Mouse (Mus musculus): ENCODE measurements around the gene Mlh3. TPM values are rescaled to one million over a fixed set of nuclear protein-coding genes. Genes with fewer than 3 reads are reported as not detected.

The Mlh3 gene
- polyA plus RNA-seq, 1 experiment = 1.4 TPM

- H3K79me2 ChIP-seq (ENCODE audit: control insufficient read depth, insufficient read depth) = no peaks in the 10 kb centered on the region
- no peaks in the 10 kb centered on the region for H3K27me3 ChIP-seq (ENCODE audit: control insufficient read depth, insufficient read depth, insufficient read length)
- no peaks in the 10 kb centered on the region for H3K36me3 ChIP-seq (ENCODE audit: control insufficient read depth, insufficient read depth)
- no peak overlapping the region for H3ac ChIP-seq (ENCODE audit: control insufficient read depth, insufficient read length)
- no peak overlapping the region for H3K4me3 ChIP-seq
- TF ChIP-seq POLR2A (IDR thresholded peaks at IDR 0.05; ENCODE audit: insufficient read length, low read depth) (no peak), USF1 (IDR thresholded peaks at IDR 0.05; ENCODE audit: low read depth) (peak; percentile 94)
- H3K4me2 ChIP-seq (ENCODE audit: low read depth) = peak overlapping the region; percentile 19
Observed at GRCm38 (mm10) chr12:85271843-85272206, 1.4 kb upstream of the Mlh3 start.

GRCm38 (mm10) chr12:85271132-85271842, 888 bp upstream of the Mlh3 start:
- Histone ChIP-seq H3K4me2 (ENCODE audit: low read depth) (peak overlapping the region; percentile 19), H3K27me3 (ENCODE audit: control insufficient read depth, insufficient read depth, insufficient read length) (no peaks in the 10 kb centered on the region), H3ac (ENCODE audit: control insufficient read depth, insufficient read length) (no peak overlapping the region), H3K36me3 (ENCODE audit: control insufficient read depth, insufficient read depth) (no peaks in the 10 kb centered on the region), H3K79me2 (ENCODE audit: control insufficient read depth, insufficient read depth) (no peaks in the 10 kb centered on the region), H3K4me3 (no peak overlapping the region)
- TF ChIP-seq POLR2A (IDR thresholded peaks at IDR 0.05; ENCODE audit: insufficient read length, low read depth) (no peak), TCF12 (IDR thresholded peaks at IDR 0.05; ENCODE audit: insufficient read depth, poor library complexity, severe bottlenecking) (no peak), POLR2AphosphoS2 (IDR thresholded peaks at IDR 0.05; ENCODE audit: insufficient read length, low read depth) (no peak), MAX (IDR thresholded peaks at IDR 0.05; ENCODE audit: low read depth) (no peak), CEBPB (IDR thresholded peaks at IDR 0.05; ENCODE audit: insufficient read depth, poor library complexity, severe bottlenecking) (0 out of 2 replicates have a peak, but pooled peaks have one; percentile 16), MYOG (IDR thresholded peaks at IDR 0.05; ENCODE audit: control insufficient read depth in 1 of 3, insufficient read depth in 1 of 3, insufficient read length in 2 of 3, low read depth in 2 of 3) (no peak)

GRCm38 (mm10) chr12:85269821-85270220, 578 bp downstream of the Mlh3 start:
- TF ChIP-seq USF1 (IDR thresholded peaks at IDR 0.05; ENCODE audit: low read depth) (no peak), MAX (IDR thresholded peaks at IDR 0.05; ENCODE audit: low read depth) (no peak), SRF (IDR thresholded peaks at IDR 0.05; ENCODE audit: control insufficient read depth, insufficient read length, low read depth) (no peak), POLR2A (IDR thresholded peaks at IDR 0.05; ENCODE audit: insufficient read length, low read depth) (no peak), TCF12 (IDR thresholded peaks at IDR 0.05; ENCODE audit: insufficient read depth, poor library complexity, severe bottlenecking) (no peak), POLR2AphosphoS2 (IDR thresholded peaks at IDR 0.05; ENCODE audit: insufficient read length, low read depth) (no peak), TCF3 (IDR thresholded peaks at IDR 0.05; ENCODE audit: insufficient read length, low read depth) (no peak), MYOD1 (IDR thresholded peaks at IDR 0.05; ENCODE audit: control insufficient read depth in 1 of 3, insufficient read length in 2 of 3, low read depth in 2 of 3) (no peak), REST (IDR thresholded peaks at IDR 0.05; ENCODE audit: insufficient read depth, insufficient read length) (no peak), CEBPB (IDR thresholded peaks at IDR 0.05; ENCODE audit: insufficient read depth, poor library complexity, severe bottlenecking) (no peak), E2F4 (IDR thresholded peaks at IDR 0.05; ENCODE audit: insufficient read depth) (no peak), MYOG (IDR thresholded peaks at IDR 0.05; ENCODE audit: control insufficient read depth in 1 of 3, insufficient read depth in 1 of 3, insufficient read length in 2 of 3, low read depth in 2 of 3) (no peak)
- Histone ChIP-seq H3K27me3 (ENCODE audit: control insufficient read depth, insufficient read depth, insufficient read length) (no peaks in the 10 kb centered on the region), H3ac (ENCODE audit: control insufficient read depth, insufficient read length) (no peak overlapping the region), H3K4me2 (ENCODE audit: low read depth) (peak overlapping the region; percentile 44), H3K4me3 (no peak overlapping the region), H3K36me3 (ENCODE audit: control insufficient read depth, insufficient read depth) (no peaks in the 10 kb centered on the region), H3K79me2 (ENCODE audit: control insufficient read depth, insufficient read depth) (no peaks in the 10 kb centered on the region)

DNA sequence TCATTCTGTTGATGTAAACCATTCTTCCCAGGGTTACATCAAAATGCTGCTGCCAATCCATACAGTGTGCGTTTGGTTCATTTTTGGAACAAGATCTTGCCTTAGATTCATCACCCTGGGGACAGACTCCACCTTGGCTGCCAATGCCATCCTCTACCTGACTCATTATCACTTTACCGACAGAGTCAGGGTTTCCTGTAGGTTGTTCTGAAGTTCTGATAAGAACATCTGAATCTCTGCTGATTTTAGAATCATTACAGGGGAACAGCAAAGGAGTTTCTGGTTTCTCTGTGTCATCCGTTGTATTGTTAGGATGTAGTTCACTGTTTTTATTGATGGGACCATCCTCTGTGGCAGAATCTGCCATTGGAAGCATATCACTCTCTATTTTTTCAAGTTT, 4.2 kb downstream of the Mlh3 start:
- Histone ChIP-seq H3K4me2 (ENCODE audit: low read depth) (no peak overlapping the region), H3K27me3 (ENCODE audit: control insufficient read depth, insufficient read depth, insufficient read length) (no peaks in the 10 kb centered on the region), H3ac (ENCODE audit: control insufficient read depth, insufficient read length) (no peak overlapping the region), H3K79me2 (ENCODE audit: control insufficient read depth, insufficient read depth) (no peaks in the 10 kb centered on the region), H3K4me3 (no peak overlapping the region), H3K36me3 (ENCODE audit: control insufficient read depth, insufficient read depth) (no peaks in the 10 kb centered on the region)
- TF ChIP-seq SRF (IDR thresholded peaks at IDR 0.05; ENCODE audit: control insufficient read depth, insufficient read length, low read depth) (no peak), CEBPB (IDR thresholded peaks at IDR 0.05; ENCODE audit: insufficient read depth, poor library complexity, severe bottlenecking) (no peak), POLR2AphosphoS2 (IDR thresholded peaks at IDR 0.05; ENCODE audit: insufficient read length, low read depth) (no peak), USF1 (IDR thresholded peaks at IDR 0.05; ENCODE audit: low read depth) (no peak), E2F4 (IDR thresholded peaks at IDR 0.05; ENCODE audit: insufficient read depth) (no peak), TCF3 (IDR thresholded peaks at IDR 0.05; ENCODE audit: insufficient read length, low read depth) (no peak), MAX (IDR thresholded peaks at IDR 0.05; ENCODE audit: low read depth) (no peak), REST (IDR thresholded peaks at IDR 0.05; ENCODE audit: insufficient read depth, insufficient read length) (no peak)

GRCm38 (mm10) chr12:85264940-85265339, 5.5 kb downstream of the Mlh3 start:
- H3ac ChIP-seq (ENCODE audit: control insufficient read depth, insufficient read length) = no peak overlapping the region
- H3K36me3 ChIP-seq (ENCODE audit: control insufficient read depth, insufficient read depth) = no peaks in the 10 kb centered on the region
- peak overlapping the region; percentile 36 for H3K4me2 ChIP-seq (ENCODE audit: low read depth)
- no peaks in the 10 kb centered on the region for H3K79me2 ChIP-seq (ENCODE audit: control insufficient read depth, insufficient read depth)
- H3K27me3 ChIP-seq (ENCODE audit: control insufficient read depth, insufficient read depth, insufficient read length) = no peaks in the 10 kb centered on the region
- no peak overlapping the region for H3K4me3 ChIP-seq
- TF ChIP-seq USF1 (IDR thresholded peaks at IDR 0.05; ENCODE audit: low read depth) = no peak
- TF ChIP-seq TCF12 (IDR thresholded peaks at IDR 0.05; ENCODE audit: insufficient read depth, poor library complexity, severe bottlenecking) = peak; percentile 5

Measured in myocyte (in vitro differentiated cells).